Mouse (Mus musculus) left cerebral cortex, postnatal 14 days (tissue): ENCODE results near the gene Tmem260. TPM values are rescaled to one million over a fixed set of nuclear protein-coding genes. Genes with fewer than 3 reads are reported as not detected.

Experiments used
- DNase-seq, 2 experiments: peaks; one replicate each; pipeline ENCODE4 v3.0.0; 2021 to 2022; ENCODE audit warnings: low spot score in 2 of 2, mixed read lengths in 1 of 2
- intact Hi-C: fragments of 180-260 bp; cut with DNase I; formaldehyde crosslinking; loops from one replicate; pipeline ENCODE4 v1.15.1; 2025
- total RNA-seq, 2 experiments: library from RNA; stranded (reverse); gene quantifications; 2 replicates each; pipeline ENCODE4 v1.2.3; 2021

The Tmem260 gene
- total RNA-seq, 2 experiments from 2014 or later = 22.5 to 23.2 TPM

DNA sequence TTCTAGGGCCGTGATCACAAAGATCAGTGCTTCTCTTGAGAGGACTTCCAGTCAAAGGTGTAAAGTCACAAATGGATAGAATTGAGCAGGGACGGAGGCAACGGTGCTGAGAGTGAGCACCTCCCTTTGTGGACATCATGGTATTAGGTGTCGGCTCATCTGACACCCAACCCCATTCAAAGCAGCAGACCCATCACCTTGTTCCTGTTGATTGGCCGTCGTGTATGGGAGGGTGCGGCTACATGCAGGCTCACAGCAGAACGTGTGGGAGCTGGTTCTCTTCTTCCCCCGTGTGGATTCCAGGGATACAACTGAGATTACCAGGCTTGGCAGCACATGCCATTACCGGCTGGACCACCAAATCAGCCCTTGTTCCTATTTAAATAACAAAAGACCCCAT, 84.7 kb downstream of the Tmem260 start:
- DNase-seq = no peak
- intact Hi-C loops = no loop called here

- no peak for DNase-seq
- intact Hi-C loops = no loop called here
These were observed 92.2 kb downstream of the Tmem260 start for GRCm38 (mm10) chr14:48537795-48538766.

- intact Hi-C loops = no loop called here
- DNase-seq = no peak
These were observed 99.2 kb downstream of the Tmem260 start for GRCm38 (mm10) chr14:48545166-48545565.

GRCm38 (mm10) chr14:48546009-48546408, 100.1 kb downstream of the Tmem260 start:
- intact Hi-C loops = no loop called here
- DNase-seq = no peak

- no peak for DNase-seq
These were observed 103.8 kb downstream of the Tmem260 start for GRCm38 (mm10) chr14:48549703-48550102.

GRCm38 (mm10) chr14:48553216-48553615, 107.3 kb downstream of the Tmem260 start:
- intact Hi-C loops = no loop called here
- DNase-seq = no peak

More at GRCm38 (mm10) chr14:48549703-48550102, 103.8 kb downstream of the Tmem260 start:
- intact Hi-C loops = no loop called here

- no peak for DNase-seq
- intact Hi-C loops = no loop called here
These were observed 107.8 kb downstream of the Tmem260 start for GRCm38 (mm10) chr14:48553754-48554153.

GRCm38 (mm10) chr14:48558975-48559374, 113.1 kb downstream of the Tmem260 start:
- no peak for DNase-seq
- intact Hi-C loops = no loop called here

- intact Hi-C loops = no loop called here
- no peak for DNase-seq
These were observed 113.8 kb downstream of the Tmem260 start for GRCm38 (mm10) chr14:48559736-48560135.

- DNase-seq = no peak
These were observed 120.7 kb downstream of the Tmem260 start for GRCm38 (mm10) chr14:48566596-48566995.

More at GRCm38 (mm10) chr14:48566596-48566995, 120.7 kb downstream of the Tmem260 start:
- intact Hi-C loops = no loop called here

Other genes with a start within 250 kb of the Tmem260 start
- gene Otx2, start 227.7 kb downstream of the Tmem260 start, total RNA-seq = 1 to 10 TPM; 1.1 to 1.5 TPM